Mouse (Mus musculus): ENCODE data around the gene Cr1l.

GRCm38 (mm10) chr1:195113621-195114020, 17.8 kb downstream of the Cr1l start:
- no peak for TF ChIP-seq CTCF (IDR thresholded peaks at IDR 0.05; ENCODE audit: control insufficient read depth, insufficient read depth, insufficient replicate concordance, low read depth, low read length)
- TF ChIP-seq POLR2A (IDR thresholded peaks at IDR 0.05; ENCODE audit: control insufficient read depth, low read depth, low read length): no peak

Data from testis, adult 2 months (tissue).